8 mouse cellular contexts compared by ENCODE assay signal in genomic region chr10:127332211-127332874, GRCm38 (mm10). TPM values are rescaled to one million over a fixed set of nuclear protein-coding genes. Genes with fewer than 3 reads are reported as not detected.
DNase-seq lines count a peak whose midpoint lies in the region; ATAC-seq and TF ChIP-seq lines count a peak whose summit lies in the region.

No protein-coding gene starts in this region.

- H3K4me3 ChIP-seq in heart, embryonic 16.5 days (ENCODE audit: low read length) = no peak overlapping the region
- peak overlapping the region; percentile 7; the same call in 1 of the 2 replicates for H3K4me3 ChIP-seq in hindbrain, embryonic 13.5 days
- H3K4me3 ChIP-seq in midbrain, embryonic 13.5 days (replicated peaks) = peak overlapping the region; percentile 21
- no peak overlapping the region for H3K4me3 ChIP-seq in thymus, adult 2 months (ENCODE audit: control insufficient read depth, insufficient read depth, low read length)

- no peak for DNase-seq in heart, postnatal 25 days (ENCODE audit: low spot score)
- DNase-seq in c-Kit-positive CD71-positive TER-119-positive erythroid progenitor cells, embryonic 14.5 days (ENCODE audit: low spot score) = no peak
- no peak for DNase-seq in layer of hippocampus, adult 8-10 months (ENCODE audit: low spot score in 2 of 2)
- no peak for DNase-seq in thymus, adult 2 months

- H3K9me3 ChIP-seq in heart, embryonic 16.5 days (replicated peaks; ENCODE audit: control insufficient read depth, low read length) = no peaks in the 10 kb centered on the region; the same call in 1 of the 2 replicates
- no peaks in the 10 kb centered on the region for H3K9me3 ChIP-seq in hindbrain, embryonic 13.5 days
- H3K9me3 ChIP-seq in midbrain, embryonic 13.5 days = no peaks in the 10 kb centered on the region

- no peak for ATAC-seq in heart, embryonic 16.5 days (replicated peaks; ENCODE audit: extremely low read depth, insufficient read depth, low FRiP score)
- peak; percentile 24 for ATAC-seq in activated CD4-positive, CD25-positive, alpha-beta regulatory T cell, adult 4 months
- ATAC-seq in hindbrain, embryonic 13.5 days (ENCODE audit: low FRiP score) = no peak
- ATAC-seq in midbrain, embryonic 13.5 days = peak; percentile 62; the same call in 1 of the 2 replicates

- peak overlapping the region; percentile 29; the same call in 1 of the 2 replicates for H3K4me2 ChIP-seq in heart, embryonic 16.5 days (ENCODE audit: low read depth, low read length)
- peak overlapping the region; percentile 40 for H3K4me2 ChIP-seq in hindbrain, embryonic 13.5 days
- peak overlapping the region; percentile 51 for H3K4me2 ChIP-seq in midbrain, embryonic 13.5 days (replicated peaks)

- H3K27me3 ChIP-seq in heart, embryonic 16.5 days (ENCODE audit: control insufficient read depth, insufficient read depth, low read length) = peaks cover 21% of the 10 kb centered on the region
- H3K27me3 ChIP-seq in hindbrain, embryonic 13.5 days = peaks cover 47% of the 10 kb centered on the region
- peaks cover 35% of the 10 kb centered on the region for H3K27me3 ChIP-seq in midbrain, embryonic 13.5 days
- no peaks in the 10 kb centered on the region for H3K27me3 ChIP-seq in thymus, adult 2 months (ENCODE audit: control insufficient read depth, insufficient read depth, low read length)

- no peak for TF ChIP-seq CTCF in thymus, adult 2 months (IDR thresholded peaks at IDR 0.05; ENCODE audit: borderline replicate concordance, control insufficient read depth, extremely low read depth, insufficient read depth, low read length, poor library complexity)

- intact Hi-C loops in heart, postnatal 25 days (cut with DNase I) = no loop called here

- no peaks in the 10 kb centered on the region for H3K36me3 ChIP-seq in heart, embryonic 16.5 days (ENCODE audit: control insufficient read depth, insufficient read depth)
- no peaks in the 10 kb centered on the region for H3K36me3 ChIP-seq in hindbrain, embryonic 13.5 days
- no peaks in the 10 kb centered on the region for H3K36me3 ChIP-seq in midbrain, embryonic 13.5 days
- peaks cover 17% of the 10 kb centered on the region for H3K36me3 ChIP-seq in thymus, adult 2 months (ENCODE audit: control insufficient read depth, insufficient read depth, low read length)

- no peak for TF ChIP-seq POLR2A in thymus, adult 2 months (IDR thresholded peaks at IDR 0.05; ENCODE audit: control insufficient read depth, extremely low read depth, insufficient read depth, low read length, poor library complexity)

- H3K4me1 ChIP-seq in heart, embryonic 16.5 days (ENCODE audit: control insufficient read depth, insufficient read depth, low read length) = no peaks in the 10 kb centered on the region
- H3K4me1 ChIP-seq in hindbrain, embryonic 13.5 days (replicated peaks) = no peaks in the 10 kb centered on the region
- no peaks in the 10 kb centered on the region for H3K4me1 ChIP-seq in midbrain, embryonic 13.5 days (replicated peaks)
- H3K4me1 ChIP-seq in thymus, adult 2 months (replicated peaks; ENCODE audit: control insufficient read depth, insufficient read depth, low read length) = peaks cover 7% of the 10 kb centered on the region

- no peak overlapping the region for H3K27ac ChIP-seq in heart, embryonic 16.5 days (ENCODE audit: low read length)
- no peak overlapping the region for H3K27ac ChIP-seq in hindbrain, embryonic 13.5 days
- no peak overlapping the region for H3K27ac ChIP-seq in midbrain, embryonic 13.5 days
- H3K27ac ChIP-seq in thymus, adult 2 months (ENCODE audit: control insufficient read depth, insufficient read depth, low read length) = no peak overlapping the region

- WGBS in heart, embryonic 16.5 days = 39% methylated on average over 29 of the region's 31 CpGs
- 36% methylated on average over 31 of the region's 31 CpGs for WGBS in hindbrain, embryonic 13.5 days
- 33% methylated on average over 29 of the region's 31 CpGs for WGBS in midbrain, embryonic 13.5 days
- WGBS in thymus, adult 2 months = 55% methylated on average over 31 of the region's 31 CpGs

- H3K9ac ChIP-seq in heart, embryonic 16.5 days (ENCODE audit: low read length) = no peak overlapping the region; the same call in 1 of the 2 replicates
- peak overlapping the region; percentile 36; the same call in 1 of the 2 replicates for H3K9ac ChIP-seq in hindbrain, embryonic 13.5 days
- H3K9ac ChIP-seq in midbrain, embryonic 13.5 days (replicated peaks) = peak overlapping the region; percentile 55

RNA-seq across cellular contexts. Expression of gene Gli1, which starts 9.4 kb away (rescaled TPM):
- 0.91 and 1.4 TPM in 2 replicates for polyA plus RNA-seq in heart, embryonic 16.5 days (2015; fragmentation: Nextera tagmentation; extraction: Ambion mirVana)
- 1 to 10 TPM in 1 of 2 experiments, under 1 TPM in 1; 0.89 to 1.1 TPM for total RNA-seq in heart, postnatal 25 days (2021)
- polyA plus RNA-seq in activated CD4-positive, CD25-positive, alpha-beta regulatory T cell, adult 4 months (2017; shearing (Covaris generic)) = under 1 TPM; 0.15 to 0.75 TPM
- 1.6 and 1.8 TPM in 2 replicates for polyA plus RNA-seq in hindbrain, embryonic 13.5 days (2015; fragmentation: Nextera tagmentation; extraction: Ambion mirVana)
- 1.3 and 1.5 TPM in 2 replicates for polyA plus RNA-seq in midbrain, embryonic 13.5 days (2015; fragmentation: Nextera tagmentation; extraction: Ambion mirVana)
- 1 to 10 TPM; 2.7 to 4.0 (median 3.7) TPM for total RNA-seq in layer of hippocampus, adult 8-10 months (2022)
- polyA plus RNA-seq in thymus, adult 2 months (2012; rRNA removed) = 0.61 and 0.77 TPM in 2 replicates

RNA-seq across cellular contexts. Expression of gene Arhgap9, which starts 10.6 kb away (rescaled TPM):
- 7.5 and 15.9 TPM in 2 replicates for polyA plus RNA-seq in heart, embryonic 16.5 days (2015; fragmentation: Nextera tagmentation; extraction: Ambion mirVana)
- 1 to 10 TPM; 3.0 to 3.4 TPM for total RNA-seq in heart, postnatal 25 days (2021)
- polyA plus RNA-seq in activated CD4-positive, CD25-positive, alpha-beta regulatory T cell, adult 4 months (2017; shearing (Covaris generic)) = 100 to 1,000 TPM; 125 TPM
- polyA plus RNA-seq in hindbrain, embryonic 13.5 days (2015; fragmentation: Nextera tagmentation; extraction: Ambion mirVana) = 1.0 and 1.1 TPM in 2 replicates
- 0.77 and 1.4 TPM in 2 replicates for polyA plus RNA-seq in midbrain, embryonic 13.5 days (2015; fragmentation: Nextera tagmentation; extraction: Ambion mirVana)
- 1 to 10 TPM in 3 of 4 experiments, under 1 TPM in 1; 0.60 to 4.6 (median 2.2) TPM for total RNA-seq in layer of hippocampus, adult 8-10 months (2022)
- 105 and 111 TPM in 2 replicates for polyA plus RNA-seq in thymus, adult 2 months (2012; rRNA removed)

RNA-seq across cellular contexts. Expression of gene Mars, which starts 20.8 kb away (rescaled TPM):
- 80.4 and 81.2 TPM in 2 replicates for polyA plus RNA-seq in heart, embryonic 16.5 days (2015; fragmentation: Nextera tagmentation; extraction: Ambion mirVana)
- total RNA-seq in heart, postnatal 25 days (2021) = 10 to 100 TPM; 37.9 to 38.9 TPM
- 10 to 100 TPM; 21.6 to 21.9 TPM for polyA plus RNA-seq in activated CD4-positive, CD25-positive, alpha-beta regulatory T cell, adult 4 months (2017; shearing (Covaris generic))
- 116 and 119 TPM in 2 replicates for polyA plus RNA-seq in hindbrain, embryonic 13.5 days (2015; fragmentation: Nextera tagmentation; extraction: Ambion mirVana)
- 122 and 127 TPM in 2 replicates for polyA plus RNA-seq in midbrain, embryonic 13.5 days (2015; fragmentation: Nextera tagmentation; extraction: Ambion mirVana)
- 10 to 100 TPM; 56.7 to 65.8 (median 63.9) TPM for total RNA-seq in layer of hippocampus, adult 8-10 months (2022)
- 65.8 and 77.2 TPM in 2 replicates for polyA plus RNA-seq in thymus, adult 2 months (2012; rRNA removed)

RNA-seq across cellular contexts. Expression of gene Inhbe, which starts 21.9 kb away (rescaled TPM):
- 0.04 TPM in 1 of 2 replicates, not detected in the other for polyA plus RNA-seq in heart, embryonic 16.5 days (2015; fragmentation: Nextera tagmentation; extraction: Ambion mirVana)
- total RNA-seq in heart, postnatal 25 days (2021) = not detected
- under 1 TPM in 1 of 2 experiments, not detected in 1; 0.07 TPM for polyA plus RNA-seq in activated CD4-positive, CD25-positive, alpha-beta regulatory T cell, adult 4 months (2017; shearing (Covaris generic))
- polyA plus RNA-seq in hindbrain, embryonic 13.5 days (2015; fragmentation: Nextera tagmentation; extraction: Ambion mirVana) = not detected in 2 replicates
- 0.04 TPM in 1 of 2 replicates, not detected in the other for polyA plus RNA-seq in midbrain, embryonic 13.5 days (2015; fragmentation: Nextera tagmentation; extraction: Ambion mirVana)
- not detected for total RNA-seq in layer of hippocampus, adult 8-10 months (2022)
- 0.04 TPM in 1 of 2 replicates, not detected in the other for polyA plus RNA-seq in thymus, adult 2 months (2012; rRNA removed)

RNA-seq across cellular contexts. Expression of gene Inhbc, which starts 37.9 kb away (rescaled TPM):
- not detected in 2 replicates for polyA plus RNA-seq in heart, embryonic 16.5 days (2015; fragmentation: Nextera tagmentation; extraction: Ambion mirVana)
- total RNA-seq in heart, postnatal 25 days (2021) = not detected
- polyA plus RNA-seq in activated CD4-positive, CD25-positive, alpha-beta regulatory T cell, adult 4 months (2017; shearing (Covaris generic)) = not detected
- 0.09 TPM in 1 of 2 replicates, not detected in the other for polyA plus RNA-seq in hindbrain, embryonic 13.5 days (2015; fragmentation: Nextera tagmentation; extraction: Ambion mirVana)
- polyA plus RNA-seq in midbrain, embryonic 13.5 days (2015; fragmentation: Nextera tagmentation; extraction: Ambion mirVana) = not detected in 2 replicates
- total RNA-seq in layer of hippocampus, adult 8-10 months (2022) = not detected
- polyA plus RNA-seq in thymus, adult 2 months (2012; rRNA removed) = 0.06 TPM in 1 of 2 replicates, not detected in the other

Comparison
In these comparisons a context has a peak if more than half of its experiments do, and no peak if none do; other contexts are left out.
1. ATAC-seq: peak in activated CD4-positive, CD25-positive, alpha-beta regulatory T cell, adult 4 months (single experiment) and midbrain, embryonic 13.5 days (single experiment); none in heart, embryonic 16.5 days (single experiment) and hindbrain, embryonic 13.5 days (single experiment).
2. H3K4me3 ChIP-seq: peak in hindbrain, embryonic 13.5 days (single experiment) and midbrain, embryonic 13.5 days (single experiment); none in heart, embryonic 16.5 days (single experiment) and thymus, adult 2 months (single experiment).
3. Peak in every context shown above with its lines, with median percentiles within 50 percentile points of each other: H3K4me2 ChIP-seq.